Mouse (Mus musculus) brain, embryonic 14.5 days (tissue): Measurements from ENCODE around the gene E030030I06Rik.

Source experiments
- CTCF ChIP-seq: fragments of 200-500 bp; IDR thresholded peaks from 2 replicates; pipeline ENCODE4 v1.5.1; 2012; ENCODE audit warnings: inconsistent platforms, mild to moderate bottlenecking, moderate library complexity, borderline replicate concordance; ENCODE audit not compliant: insufficient read depth, insufficient read length; ENCODE audit errors: extremely low read depth
- POLR2A ChIP-seq: fragments of 200-500 bp; IDR thresholded peaks from 2 replicates; pipeline ENCODE4 v1.6.1; 2012; ENCODE audit warnings: mild to moderate bottlenecking, inconsistent platforms, borderline replicate concordance; ENCODE audit not compliant: poor library complexity, insufficient read depth, insufficient read length, severe bottlenecking; ENCODE audit errors: extremely low read depth

DNA sequence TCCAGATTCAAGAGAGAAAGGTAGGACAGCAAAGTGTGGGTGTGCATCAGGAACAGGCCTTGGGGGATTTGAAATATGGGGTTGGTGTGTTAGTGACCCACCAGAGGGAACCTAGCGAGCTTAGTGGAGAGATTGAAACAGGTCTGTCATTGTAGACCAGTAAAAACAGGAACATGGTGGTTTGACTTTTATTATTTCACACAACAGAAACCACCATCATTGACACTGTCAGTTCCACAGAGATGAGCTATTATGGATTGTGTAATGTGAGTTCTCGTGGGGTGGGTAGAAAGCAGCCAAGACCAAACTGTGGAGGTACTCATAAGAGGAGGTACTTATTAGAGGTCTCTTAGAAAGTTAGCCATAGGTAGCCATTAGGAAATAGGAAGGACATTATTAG is 74.5 kb downstream of the E030030I06Rik start:
- TF ChIP-seq CTCF = no peak
- no peak for TF ChIP-seq POLR2A
